Mouse (Mus musculus) hindbrain, embryonic 12.5 days (tissue): ENCODE measurements at regions not wholly inside any gene's neighbourhood (a gene's known extent, or its start where the extent isn't known, plus 50 kb on each side); places are given as distances from the start of the nearest gene placed in this dataset.

Experiments used
- ATAC-seq: fragments of 200-750 bp; cut with Nextera tagmentation; 2 replicates; pipeline ENCODE4 v1.8.0; 2017; ENCODE audit warnings: moderate TSS enrichment; ENCODE audit not compliant: low FRiP score
- H3K27ac ChIP-seq: fragments of 300-500 bp; sonication (generic); 2 replicates; pipeline ENCODE4 v1.5.1; 2016; ENCODE audit warnings: mild to moderate bottlenecking
- H3K27me3 ChIP-seq: fragments of 300-500 bp; sonication (generic); 2 replicates; pipeline ENCODE4 v1.6.1; 2016; ENCODE audit warnings: mild to moderate bottlenecking
- H3K36me3 ChIP-seq: fragments of 300-500 bp; sonication (generic); 2 replicates; pipeline ENCODE4 v1.6.1; 2016; ENCODE audit warnings: mild to moderate bottlenecking
- H3K4me1 ChIP-seq: fragments of 300-500 bp; sonication (generic); 2 replicates; pipeline ENCODE4 v1.6.1; 2016
- H3K4me2 ChIP-seq: fragments of 300-500 bp; sonication (generic); replicated peaks from 2 replicates; pipeline ENCODE4 v1.6.1; 2016; ENCODE audit warnings: mild to moderate bottlenecking
- H3K4me3 ChIP-seq: fragments of 300-500 bp; sonication (generic); 2 replicates; pipeline ENCODE4 v1.5.1; 2016; ENCODE audit warnings: mild to moderate bottlenecking
- H3K9ac ChIP-seq: fragments of 300-500 bp; sonication (generic); 2 replicates; pipeline ENCODE4 v1.6.1; 2016; ENCODE audit warnings: mild to moderate bottlenecking, moderate library complexity
- H3K9me3 ChIP-seq: fragments of 300-500 bp; sonication (generic); replicated peaks from 2 replicates; pipeline ENCODE4 v1.6.1; 2016; ENCODE audit warnings: mild to moderate bottlenecking
- WGBS: fragments of 180-500 bp; shearing (Covaris S2); methylation state at CpG from one replicate; pipeline ENCODE4 v1.1.7; 2016; 5-methylcytosine and 5-hydroxymethylcytosine counted together

- 85% methylated on average over 8 of the region's 8 CpGs for WGBS
- Histone ChIP-seq H3K9ac (no peak overlapping the region), H3K36me3 (no peaks in the 10 kb centered on the region), H3K4me2 (no peak overlapping the region), H3K27me3 (no peaks in the 10 kb centered on the region), H3K4me3 (no peak overlapping the region), H3K4me1 (no peaks in the 10 kb centered on the region), H3K27ac (no peak overlapping the region), H3K9me3 (no peaks in the 10 kb centered on the region)
- no peak for ATAC-seq
Observed at GRCm38 (mm10) chr3:50890537-50890936, 333.7 kb upstream of the Noct start.

DNA sequence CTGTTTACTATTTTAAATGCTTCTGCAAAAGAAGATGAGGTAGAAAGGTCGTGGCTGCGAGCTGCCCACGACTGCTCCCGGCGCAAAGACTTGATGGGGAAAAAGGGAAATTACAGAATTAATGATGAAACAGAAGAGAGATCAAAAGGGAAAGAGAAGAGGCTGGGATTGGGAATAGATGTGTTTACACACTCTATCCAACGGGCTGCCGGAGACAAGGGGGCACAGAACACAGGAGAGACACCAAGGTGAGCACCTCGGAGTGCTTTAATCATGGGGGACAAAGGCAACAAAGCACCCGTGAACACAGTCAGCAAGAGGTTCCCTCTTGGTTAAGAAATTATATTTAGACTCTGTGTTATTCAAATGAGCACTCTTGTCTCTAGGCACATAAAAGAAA, 326.1 kb upstream of the Noct start:
- Histone ChIP-seq H3K4me3 (no peak overlapping the region), H3K36me3 (no peaks in the 10 kb centered on the region), H3K4me1 (0 out of 2 replicates have a peak, but pooled peaks cover 4% of the 10 kb centered on the region), H3K4me2 (no peak overlapping the region), H3K9me3 (no peaks in the 10 kb centered on the region), H3K9ac (no peak overlapping the region), H3K27ac (no peak overlapping the region), H3K27me3 (no peaks in the 10 kb centered on the region)
- 76% methylated on average over 9 of the region's 9 CpGs for WGBS
- ATAC-seq = no peak

- Histone ChIP-seq H3K27me3 (no peaks in the 10 kb centered on the region), H3K27ac (no peak overlapping the region), H3K36me3 (no peaks in the 10 kb centered on the region), H3K4me2 (no peak overlapping the region), H3K9ac (no peak overlapping the region), H3K4me1 (peaks cover 10% of the 10 kb centered on the region), H3K4me3 (no peak overlapping the region), H3K9me3 (no peaks in the 10 kb centered on the region)
- no peak for ATAC-seq
- WGBS = 74% methylated on average over 7 of the region's 7 CpGs
Observed at GRCm38 (mm10) chr3:50899830-50900350, 324.4 kb upstream of the Noct start.

DNA sequence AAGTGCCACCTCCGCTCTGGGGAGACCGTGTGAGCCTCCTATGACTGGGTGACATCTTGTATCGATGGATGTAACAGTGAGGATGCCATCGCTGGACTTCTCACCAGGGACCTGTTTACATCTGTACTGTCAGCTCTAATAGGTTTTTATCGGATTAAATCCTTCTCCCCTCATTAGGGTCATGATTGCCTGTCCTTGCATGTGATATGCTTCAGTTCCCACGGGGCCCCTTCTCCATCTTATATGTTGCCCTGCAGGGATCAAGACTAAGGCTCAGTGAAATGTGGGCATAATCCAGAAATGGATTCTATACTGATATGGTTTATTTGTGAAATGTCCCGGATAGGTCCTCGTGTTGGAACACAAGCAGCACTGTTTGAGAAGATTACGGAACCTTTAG, 323.7 kb upstream of the Noct start:
- no peak for ATAC-seq
- no peaks in the 10 kb centered on the region for H3K36me3 ChIP-seq
- no peak overlapping the region for H3K4me3 ChIP-seq
- H3K4me2 ChIP-seq = no peak overlapping the region
- no peaks in the 10 kb centered on the region for H3K27me3 ChIP-seq
- H3K9ac ChIP-seq = no peak overlapping the region
- peaks cover 17% of the 10 kb centered on the region for H3K4me1 ChIP-seq
- no peak overlapping the region for H3K27ac ChIP-seq
- H3K9me3 ChIP-seq = no peaks in the 10 kb centered on the region
- WGBS = 79% methylated on average over 9 of the region's 9 CpGs

- H3K27me3 ChIP-seq = no peaks in the 10 kb centered on the region
- no peaks in the 10 kb centered on the region for H3K9me3 ChIP-seq
- ATAC-seq = no peak
- H3K27ac ChIP-seq = no peak overlapping the region
- no peaks in the 10 kb centered on the region for H3K36me3 ChIP-seq
- H3K4me1 ChIP-seq = peaks cover 19% of the 10 kb centered on the region
- H3K9ac ChIP-seq = no peak overlapping the region
- no peak overlapping the region for H3K4me2 ChIP-seq
- WGBS = 95% methylated on average over 10 of the region's 10 CpGs
- H3K4me3 ChIP-seq = no peak overlapping the region
Observed at GRCm38 (mm10) chr3:50901321-50901720, 322.9 kb upstream of the Noct start.

GRCm38 (mm10) chr3:50902933-50903332, 321.3 kb upstream of the Noct start:
- Histone ChIP-seq H3K27ac (no peak overlapping the region), H3K4me1 (peaks cover 23% of the 10 kb centered on the region), H3K27me3 (no peaks in the 10 kb centered on the region), H3K4me2 (no peak overlapping the region), H3K36me3 (no peaks in the 10 kb centered on the region), H3K9me3 (no peaks in the 10 kb centered on the region), H3K9ac (no peak overlapping the region), H3K4me3 (no peak overlapping the region)
- 58% methylated on average over 7 of the region's 7 CpGs for whole genome bisulfite sequencing
- no peak for ATAC-seq

- Histone ChIP-seq H3K27ac (peak overlapping the region; percentile 44), H3K9me3 (no peaks in the 10 kb centered on the region), H3K36me3 (no peaks in the 10 kb centered on the region), H3K4me2 (no peak overlapping the region), H3K4me3 (no peak overlapping the region), H3K27me3 (no peaks in the 10 kb centered on the region), H3K4me1 (peaks cover 23% of the 10 kb centered on the region), H3K9ac (no peak overlapping the region)
- WGBS = 18% methylated on average over 7 of the region's 7 CpGs
- no peak for ATAC-seq
Observed at GRCm38 (mm10) chr3:50904716-50905116, 319.5 kb upstream of the Noct start.

GRCm38 (mm10) chr3:50905274-50905992, 318.8 kb upstream of the Noct start:
- peaks cover 23% of the 10 kb centered on the region for H3K4me1 ChIP-seq
- H3K27me3 ChIP-seq = no peaks in the 10 kb centered on the region
- WGBS = 13% methylated on average over 16 of the region's 16 CpGs
- no peaks in the 10 kb centered on the region for H3K36me3 ChIP-seq
- no peaks in the 10 kb centered on the region for H3K9me3 ChIP-seq
- 0 out of 2 replicates have a peak overlapping the region, but pooled peaks have one; percentile 42 for H3K27ac ChIP-seq
- peak overlapping the region; percentile 10; the same call in 1 of the 2 replicates for H3K4me3 ChIP-seq
- H3K4me2 ChIP-seq = peak overlapping the region; percentile 43
- H3K9ac ChIP-seq = peak overlapping the region; percentile 33; the same call in 1 of the 2 replicates
- ATAC-seq = peak; percentile 58

DNA sequence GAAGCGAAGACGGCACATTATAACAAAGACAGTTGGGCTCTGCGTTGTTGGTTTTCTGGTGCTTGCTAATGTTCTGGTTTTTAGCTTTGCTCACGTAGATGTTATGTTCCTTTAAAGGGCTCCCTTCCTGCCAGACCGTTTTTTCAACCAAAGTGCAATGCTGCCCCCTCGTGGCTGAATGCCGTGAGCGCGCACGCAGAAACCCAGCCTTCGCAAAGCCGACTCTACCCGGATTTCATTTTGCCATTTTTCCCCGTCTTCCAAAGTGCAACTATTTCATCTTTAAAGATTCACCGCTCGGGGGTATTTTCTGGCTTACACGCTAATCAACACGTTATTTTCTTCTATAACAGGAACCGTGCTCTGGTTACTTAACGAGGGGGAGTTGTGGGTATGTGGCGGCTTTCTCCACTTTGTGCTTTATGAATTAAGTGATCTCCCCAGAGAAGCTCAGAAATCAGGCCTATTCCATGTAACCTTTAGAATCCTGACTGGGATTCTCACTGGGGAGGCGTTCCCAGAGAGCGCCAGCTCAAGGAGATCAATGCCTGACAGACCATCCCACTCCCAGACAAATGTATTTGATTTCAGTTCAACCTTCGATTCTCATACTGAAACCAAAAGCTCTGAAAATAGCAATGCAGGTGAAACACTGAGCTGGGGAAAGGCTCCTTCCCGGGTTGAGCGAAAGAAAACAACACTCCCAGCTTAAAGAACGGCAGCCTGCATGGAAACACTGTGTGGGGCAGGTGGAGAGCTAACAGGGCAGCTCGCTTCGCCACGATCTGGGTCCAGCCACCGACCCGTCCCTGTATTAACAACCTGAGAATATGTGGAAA, 318.0 kb upstream of the Noct start:
- ATAC-seq = peak; percentile 78
- peak overlapping the region; percentile 33 for H3K9ac ChIP-seq

DNA sequence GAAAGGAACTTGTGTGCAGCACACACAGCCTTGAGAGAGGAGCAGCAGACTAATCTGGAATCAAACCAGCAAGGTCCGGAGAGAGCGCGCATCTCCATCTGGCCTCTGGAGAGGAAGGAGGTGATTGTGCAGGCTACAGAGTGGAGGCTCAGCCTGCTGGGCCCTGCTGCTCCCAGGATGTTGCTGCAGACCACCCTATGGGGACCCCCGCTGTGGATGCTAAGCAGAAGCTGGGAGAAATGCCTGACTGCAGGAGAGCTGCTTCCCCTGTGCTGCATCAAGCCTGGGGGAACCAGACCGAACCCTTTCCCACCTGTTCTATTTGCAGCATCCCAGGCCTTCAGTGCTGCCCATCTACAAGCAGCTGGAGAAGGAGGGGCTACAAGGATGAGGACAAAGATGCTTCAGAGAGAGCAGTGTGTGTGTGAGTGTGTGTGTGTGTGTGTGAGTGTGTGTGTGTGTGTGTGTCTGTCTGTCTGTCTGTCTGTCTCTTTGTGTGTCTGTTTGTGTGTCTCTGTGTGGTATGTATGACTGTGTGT, 311.2 kb upstream of the Noct start:
- WGBS = 74% methylated on average over 5 of the region's 5 CpGs
- no peak overlapping the region; the same call in 1 of the 2 replicates for H3K9ac ChIP-seq
- no peaks in the 10 kb centered on the region for H3K9me3 ChIP-seq
- no peaks in the 10 kb centered on the region for H3K36me3 ChIP-seq
- ATAC-seq = peak; percentile 39; the same call in 1 of the 2 replicates
- H3K27ac ChIP-seq = no peak overlapping the region
- H3K4me2 ChIP-seq = no peak overlapping the region
- H3K4me1 ChIP-seq = peaks cover 7% of the 10 kb centered on the region
- no peaks in the 10 kb centered on the region for H3K27me3 ChIP-seq
- H3K4me3 ChIP-seq = no peak overlapping the region

More for the DNA sequence above, 318.0 kb upstream of the Noct start:
- H3K4me3 ChIP-seq = peak overlapping the region; percentile 14
- no peaks in the 10 kb centered on the region for H3K27me3 ChIP-seq
- H3K9me3 ChIP-seq = no peaks in the 10 kb centered on the region
- peak overlapping the region; percentile 43 for H3K4me2 ChIP-seq
- peaks cover 23% of the 10 kb centered on the region for H3K4me1 ChIP-seq
- H3K27ac ChIP-seq = peak overlapping the region; percentile 55; the same call in 1 of the 2 replicates
- H3K36me3 ChIP-seq = no peaks in the 10 kb centered on the region
- 10% methylated on average over 32 of the region's 32 CpGs for WGBS

DNA sequence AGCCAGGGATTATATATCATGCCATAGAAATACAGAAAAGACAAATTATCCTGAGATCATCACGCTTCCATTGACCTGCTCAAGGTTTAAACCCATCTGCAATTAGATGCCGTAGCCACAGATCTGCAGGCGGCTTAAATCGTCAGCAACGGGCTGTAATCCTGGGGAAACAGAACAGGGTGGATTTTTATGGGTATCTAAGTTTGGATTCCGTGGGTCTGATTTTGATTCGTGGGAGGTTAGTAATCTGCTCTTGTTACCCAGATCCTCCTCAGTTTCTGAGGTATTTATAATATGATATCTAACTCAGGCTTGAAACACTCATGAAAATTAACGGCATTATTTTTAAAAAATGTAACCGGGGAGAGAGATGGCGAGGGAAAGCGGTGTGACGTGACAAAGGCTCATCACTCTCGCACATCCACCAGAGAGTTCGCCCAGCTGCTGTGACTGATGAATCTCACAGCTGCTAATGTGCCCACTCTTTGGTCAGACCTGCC, 309.3 kb upstream of the Noct start:
- H3K27me3 ChIP-seq = no peaks in the 10 kb centered on the region
- no peak overlapping the region for H3K4me2 ChIP-seq
- no peak overlapping the region for H3K9ac ChIP-seq
- peak overlapping the region; percentile 52 for H3K27ac ChIP-seq
- no peak for ATAC-seq
- 69% methylated on average over 14 of the region's 14 CpGs for WGBS
- no peaks in the 10 kb centered on the region for H3K36me3 ChIP-seq
- peaks cover 7% of the 10 kb centered on the region for H3K4me1 ChIP-seq
- no peaks in the 10 kb centered on the region for H3K9me3 ChIP-seq
- no peak overlapping the region for H3K4me3 ChIP-seq

DNA sequence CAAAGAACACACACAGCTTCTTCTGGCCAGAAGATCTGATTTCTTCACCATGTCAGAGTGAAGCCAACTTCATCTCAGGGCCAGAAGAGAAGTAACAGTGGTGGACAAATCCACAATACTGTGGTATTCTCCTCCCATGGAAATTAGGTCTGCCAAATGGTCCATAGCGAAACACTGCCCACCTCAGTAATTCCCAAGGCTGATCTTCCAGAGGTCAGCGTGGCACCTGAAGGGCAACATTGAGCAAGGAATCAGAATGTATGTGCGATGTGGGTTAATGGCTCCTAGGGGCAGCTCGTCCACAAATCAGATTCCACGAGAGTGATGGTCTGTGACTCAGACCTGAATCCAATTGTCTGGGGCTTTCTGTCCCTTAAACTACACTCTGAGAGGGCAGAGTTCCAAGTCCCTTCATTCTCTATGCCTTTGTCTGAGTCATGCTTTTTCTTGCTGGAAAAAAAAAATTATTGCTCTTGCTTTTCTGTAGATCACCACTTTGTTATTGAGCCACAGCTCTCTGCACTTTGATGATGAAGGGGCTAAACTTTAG, 307.9 kb upstream of the Noct start:
- Histone ChIP-seq H3K27ac (no peak overlapping the region), H3K4me2 (no peak overlapping the region), H3K27me3 (no peaks in the 10 kb centered on the region), H3K9me3 (no peaks in the 10 kb centered on the region), H3K4me1 (peaks cover 7% of the 10 kb centered on the region), H3K4me3 (no peak overlapping the region), H3K36me3 (no peaks in the 10 kb centered on the region), H3K9ac (no peak overlapping the region)
- 79% methylated on average over 5 of the region's 5 CpGs for WGBS
- ATAC-seq = no peak
